Mouse (Mus musculus) testis, adult 2 months (tissue): Measurements from ENCODE around the gene Dlg2. TPM values are rescaled to one million over a fixed set of nuclear protein-coding genes. Genes with fewer than 3 reads are reported as not detected.

Experiments used
- H3K27ac ChIP-seq: fragments of 200-500 bp; 2 replicates; pipeline ENCODE4 v1.5.1; 2012; ENCODE audit warnings: low read depth, low read length; ENCODE audit not compliant: control insufficient read depth, insufficient read depth
- H3K27me3 ChIP-seq: fragments of 200-500 bp; 2 replicates; pipeline ENCODE4 v1.6.1; 2012; ENCODE audit warnings: mild to moderate bottlenecking, low read length, moderate library complexity; ENCODE audit not compliant: control insufficient read depth, insufficient read depth
- H3K36me3 ChIP-seq: fragments of 200-500 bp; 2 replicates; pipeline ENCODE4 v1.6.1; 2012; ENCODE audit warnings: mild to moderate bottlenecking, low read length; ENCODE audit not compliant: control insufficient read depth, insufficient read depth
- H3K4me1 ChIP-seq: fragments of 200-500 bp; 2 replicates; pipeline ENCODE4 v1.6.1; 2012; ENCODE audit warnings: low read length; ENCODE audit not compliant: control insufficient read depth, insufficient read depth
- H3K4me3 ChIP-seq: fragments of 200-500 bp; 2 replicates; pipeline ENCODE4 v1.5.1; 2012; ENCODE audit warnings: low read depth, mild to moderate bottlenecking, low read length, moderate library complexity, mixed read lengths; ENCODE audit not compliant: control insufficient read depth
- CTCF ChIP-seq: fragments of 200-500 bp; IDR thresholded peaks from 2 replicates; pipeline ENCODE4 v1.5.1; 2012; ENCODE audit warnings: low read depth, mild to moderate bottlenecking, inconsistent platforms, low read length, moderate library complexity; ENCODE audit not compliant: control insufficient read depth, insufficient read depth, insufficient replicate concordance
- POLR2A ChIP-seq: fragments of 200-500 bp; IDR thresholded peaks from 2 replicates; pipeline ENCODE4 v1.6.1; 2012; ENCODE audit warnings: low read depth, mild to moderate bottlenecking, inconsistent platforms, low read length, moderate library complexity; ENCODE audit not compliant: control insufficient read depth
- polyA plus RNA-seq: library from polyadenylated mRNA; depleted of rRNA; stranded (reverse); fragments of >200 nt; gene quantifications from 2 replicates; pipeline ENCODE4 v1.2.3, GENCODE M21; 2012

The Dlg2 gene
- polyA plus RNA-seq, 1 experiment, result 13.3 TPM

- no peaks in the 10 kb centered on the region for H3K36me3 ChIP-seq
- no peak overlapping the region for H3K27ac ChIP-seq
- no peak for TF ChIP-seq CTCF
- TF ChIP-seq POLR2A, result no peak
- no peak overlapping the region for H3K4me3 ChIP-seq
- no peaks in the 10 kb centered on the region; the same call in 1 of the 2 replicates for H3K4me1 ChIP-seq
- H3K27me3 ChIP-seq, result no peaks in the 10 kb centered on the region
Measured at GRCm38 (mm10) chr7:91542597-91543285, 1066.3 kb downstream of the Dlg2 start.

GRCm38 (mm10) chr7:91543286-91543650 is 1066.8 kb downstream of the Dlg2 start:
- Histone ChIP-seq H3K4me1 (no peaks in the 10 kb centered on the region; the same call in 1 of the 2 replicates), H3K27me3 (no peaks in the 10 kb centered on the region), H3K36me3 (no peaks in the 10 kb centered on the region), H3K27ac (no peak overlapping the region), H3K4me3 (no peak overlapping the region)
- TF ChIP-seq POLR2A, result no peak
- TF ChIP-seq CTCF, result no peak

GRCm38 (mm10) chr7:91544600-91544999 is 1068.1 kb downstream of the Dlg2 start:
- Histone ChIP-seq H3K4me1 (no peaks in the 10 kb centered on the region; the same call in 1 of the 2 replicates), H3K36me3 (no peaks in the 10 kb centered on the region), H3K27me3 (no peaks in the 10 kb centered on the region), H3K4me3 (no peak overlapping the region), H3K27ac (no peak overlapping the region)
- no peak for TF ChIP-seq CTCF
- no peak for TF ChIP-seq POLR2A

GRCm38 (mm10) chr7:91548796-91549195 is 1072.3 kb downstream of the Dlg2 start:
- Histone ChIP-seq H3K36me3 (no peaks in the 10 kb centered on the region), H3K27me3 (no peaks in the 10 kb centered on the region), H3K27ac (no peak overlapping the region), H3K4me1 (no peaks in the 10 kb centered on the region), H3K4me3 (no peak overlapping the region)
- TF ChIP-seq POLR2A (no peak), CTCF (no peak)

- H3K4me3 ChIP-seq, result no peak overlapping the region
- no peak for TF ChIP-seq CTCF
- no peak for TF ChIP-seq POLR2A
Measured at GRCm38 (mm10) chr7:91557582-91557981, 1081.1 kb downstream of the Dlg2 start.

GRCm38 (mm10) chr7:91567423-91567822 is 1091.0 kb downstream of the Dlg2 start:
- Histone ChIP-seq H3K36me3 (no peaks in the 10 kb centered on the region), H3K4me1 (no peaks in the 10 kb centered on the region), H3K4me3 (no peak overlapping the region), H3K27ac (no peak overlapping the region), H3K27me3 (no peaks in the 10 kb centered on the region)
- TF ChIP-seq CTCF (no peak), POLR2A (no peak)

More at GRCm38 (mm10) chr7:91557582-91557981, 1081.1 kb downstream of the Dlg2 start:
- Histone ChIP-seq H3K36me3 (no peaks in the 10 kb centered on the region), H3K27ac (no peak overlapping the region), H3K27me3 (no peaks in the 10 kb centered on the region), H3K4me1 (no peaks in the 10 kb centered on the region)

- TF ChIP-seq POLR2A (no peak), CTCF (no peak)
- H3K36me3 ChIP-seq, result no peaks in the 10 kb centered on the region
- no peaks in the 10 kb centered on the region for H3K4me1 ChIP-seq
- no peak overlapping the region for H3K27ac ChIP-seq
- H3K4me3 ChIP-seq, result no peak overlapping the region
- no peaks in the 10 kb centered on the region for H3K27me3 ChIP-seq
Measured at GRCm38 (mm10) chr7:91570969-91571368, 1094.5 kb downstream of the Dlg2 start.
